Mouse (Mus musculus) cerebellum, postnatal 36 days (tissue): ENCODE results near the gene Pdhb.

Experiments used
- DNase-seq, 2 experiments: peaks; one replicate each; pipeline ENCODE4 v3.0.0; 2021 to 2022; ENCODE audit warnings: mixed read lengths in 2 of 2

Pdhb gene

GRCm38 (mm10) chr14:8172507-8173410 lies at the start of gene Pdhb:
Pdhb (minus strand) TSS chr14:8173025.
- DNase-seq: peak; percentile 99

- no peak for DNase-seq
These were observed 49.7 kb upstream of the Pdhb start for GRCm38 (mm10) chr14:8222561-8222960.

- DNase-seq: no peak
These were observed 48.1 kb upstream of the Pdhb start for GRCm38 (mm10) chr14:8220912-8221311.

GRCm38 (mm10) chr14:8220306-8220705 lies 47.5 kb upstream of the Pdhb start:
- peak; percentile 34 to 39 for DNase-seq

- peak; percentile 13 to 18 for DNase-seq
These were observed 47.1 kb upstream of the Pdhb start for GRCm38 (mm10) chr14:8219876-8220275.

GRCm38 (mm10) chr14:8218730-8219380 lies 46.0 kb upstream of the Pdhb start:
- peak; percentile 39 to 68 for DNase-seq

GRCm38 (mm10) chr14:8218238-8218637 lies 45.4 kb upstream of the Pdhb start:
- peak in 1 of 2 experiments; percentile 11 for DNase-seq

GRCm38 (mm10) chr14:8216100-8216499 lies 43.3 kb upstream of the Pdhb start:
- DNase-seq: no peak

GRCm38 (mm10) chr14:8215208-8215778 lies 42.5 kb upstream of the Pdhb start:
- DNase-seq: peak in 1 of 2 experiments; percentile 31

- peak; percentile 77 to 84 for DNase-seq
These were observed 41.7 kb upstream of the Pdhb start for GRCm38 (mm10) chr14:8214299-8215207.

- peak; percentile 97 to 99 for DNase-seq
These were observed 41.0 kb upstream of the Pdhb start, which contains the start of gene Kctd6 for GRCm38 (mm10) chr14:8213803-8214224. Kctd6 (plus strand) TSS chr14:8214140.

- no peak for DNase-seq
These were observed 40.2 kb upstream of the Pdhb start for GRCm38 (mm10) chr14:8212996-8213395.

- no peak for DNase-seq
These were observed 37.1 kb upstream of the Pdhb start for GRCm38 (mm10) chr14:8209896-8210295.

GRCm38 (mm10) chr14:8208876-8209275 lies 36.1 kb upstream of the Pdhb start:
- peak; percentile 24 to 39 for DNase-seq

GRCm38 (mm10) chr14:8207543-8207942 lies 34.7 kb upstream of the Pdhb start:
- no peak for DNase-seq

GRCm38 (mm10) chr14:8207105-8207504 lies 34.3 kb upstream of the Pdhb start:
- DNase-seq: no peak

- DNase-seq: no peak
These were observed 33.5 kb upstream of the Pdhb start for GRCm38 (mm10) chr14:8206179-8206910.

GRCm38 (mm10) chr14:8201715-8202114 lies 28.9 kb upstream of the Pdhb start:
- DNase-seq: no peak

GRCm38 (mm10) chr14:8200769-8201168 lies 27.9 kb upstream of the Pdhb start:
- no peak for DNase-seq

GRCm38 (mm10) chr14:8192727-8193126 lies 19.9 kb upstream of the Pdhb start:
- DNase-seq: no peak

GRCm38 (mm10) chr14:8191331-8191965 lies 18.6 kb upstream of the Pdhb start:
- DNase-seq: no peak
